Mouse (Mus musculus) forebrain, embryonic 14.5 days (tissue): ENCODE measurements around the gene Krtdap. TPM values are rescaled to one million over a fixed set of nuclear protein-coding genes. Genes with fewer than 3 reads are reported as not detected.
A peak's percentile ranks its signal among the peaks of the same experiment; 100 is the strongest.

Source experiments
- ATAC-seq: fragments of 200-750 bp; cut with Nextera tagmentation; 2 replicates; pipeline ENCODE4 v1.8.0; 2017; ENCODE audit warnings: mild to moderate bottlenecking, moderate library complexity
- DNase-seq: peaks from one replicate; pipeline ENCODE4 v3.0.0-alpha.2; 2015; ENCODE audit warnings: low spot score
- H3K27ac ChIP-seq: fragments of 300-500 bp; sonication (generic); 2 replicates; pipeline ENCODE4 v1.5.1; 2014; ENCODE audit warnings: low read depth, mild to moderate bottlenecking, control low read depth, low read length, moderate library complexity
- H3K27me3 ChIP-seq: fragments of 300-500 bp; sonication (generic); replicated peaks from 2 replicates; pipeline ENCODE4 v1.6.1; 2014; ENCODE audit warnings: low read length, control low read depth, mixed read lengths; ENCODE audit not compliant: control insufficient read depth, insufficient read depth
- H3K36me3 ChIP-seq: fragments of 300-500 bp; sonication (generic); 2 replicates; pipeline ENCODE4 v1.6.1; 2014; ENCODE audit warnings: low read length, control low read depth; ENCODE audit not compliant: control insufficient read depth, insufficient read depth
- H3K4me1 ChIP-seq: fragments of 300-500 bp; sonication (generic); 2 replicates; pipeline ENCODE4 v1.6.1; 2014; ENCODE audit warnings: antibody characterized with exemption, low read length, control low read depth; ENCODE audit not compliant: control insufficient read depth, insufficient read depth
- H3K4me2 ChIP-seq: fragments of 300-500 bp; sonication (generic); 2 replicates; pipeline ENCODE4 v1.6.1; 2014; ENCODE audit warnings: mild to moderate bottlenecking, control low read depth, low read length
- H3K4me3 ChIP-seq: fragments of 300-500 bp; sonication (generic); 2 replicates; pipeline ENCODE4 v1.5.1; 2014; ENCODE audit warnings: low read depth, low read length, control low read depth
- H3K9ac ChIP-seq: fragments of 300-500 bp; sonication (generic); 2 replicates; pipeline ENCODE4 v1.6.1; 2014; ENCODE audit warnings: mild to moderate bottlenecking, low read length, control low read depth, moderate library complexity
- H3K9me3 ChIP-seq: fragments of 300-500 bp; sonication (generic); replicated peaks from 2 replicates; pipeline ENCODE4 v1.6.1; 2016; ENCODE audit warnings: low read length, control low read depth, mixed read lengths; ENCODE audit not compliant: control insufficient read depth
- WGBS: fragments of 180-500 bp; shearing (Covaris S2); extraction: QIAGEN DNeasy Blood & Tissue Kit; methylation state at CpG from one replicate; pipeline ENCODE4 v1.1.7; 2014; 5-methylcytosine and 5-hydroxymethylcytosine counted together
- polyA plus RNA-seq: library from polyadenylated mRNA; unstranded; fragments of >200 nt; fragmentation: Nextera tagmentation; extraction: Ambion mirVana; gene quantifications from 2 replicates; pipeline ENCODE4 v1.2.1, GENCODE M21; 2014

Gene Krtdap
- polyA plus RNA-seq, 1 experiment from 2014 or later: not detected

DNA sequence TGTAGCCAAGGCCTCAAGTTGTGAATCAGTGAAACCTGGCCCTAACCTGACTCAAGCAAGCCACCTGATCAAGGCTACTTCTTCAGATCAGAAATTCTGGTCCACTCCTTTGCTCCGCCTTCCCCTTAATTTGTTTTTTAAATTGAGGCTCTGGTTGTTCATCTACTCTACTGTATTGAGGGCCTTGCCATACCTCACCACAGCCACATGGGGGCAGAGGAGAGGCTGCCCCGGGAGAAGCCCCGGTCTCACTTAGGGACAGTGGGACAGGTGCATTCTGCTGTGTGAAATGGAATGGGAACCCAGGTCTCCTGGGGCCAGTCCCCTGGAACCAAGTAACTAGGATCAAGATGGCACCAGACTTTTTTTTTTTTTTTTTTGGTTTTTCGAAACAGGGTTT, 5.9 kb upstream of the Krtdap start:
- Histone ChIP-seq H3K9me3 (no peaks in the 10 kb centered on the region), H3K4me2 (no peak overlapping the region)
- 69% methylated on average over 4 of the region's 4 CpGs for WGBS

DNA sequence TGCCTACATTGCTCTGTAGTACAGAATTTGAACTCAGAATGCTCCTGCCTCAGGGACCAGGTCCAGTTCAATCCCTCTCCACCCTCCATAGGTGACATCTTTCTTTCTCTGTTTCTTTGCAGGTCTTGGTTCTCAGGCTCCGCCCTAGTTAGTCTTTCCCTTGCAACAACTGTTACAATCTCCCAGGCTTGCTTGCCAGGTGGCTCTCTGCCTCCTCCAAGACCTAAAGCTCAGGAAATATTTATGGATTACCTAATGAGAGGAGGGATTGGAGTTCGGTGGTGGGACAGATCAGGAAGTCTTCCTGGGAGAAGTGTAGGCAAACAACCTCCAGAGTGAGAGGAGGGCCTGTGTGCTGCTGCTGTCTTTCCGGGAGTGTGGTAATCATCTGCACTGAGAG, 5.0 kb upstream of the Krtdap start:
- WGBS: 87% methylated on average over 3 of the region's 3 CpGs
- H3K27ac ChIP-seq: no peak overlapping the region
- H3K4me2 ChIP-seq: no peak overlapping the region
- peaks cover 5% of the 10 kb centered on the region; the same call in 1 of the 2 replicates for H3K4me1 ChIP-seq
- no peak overlapping the region for H3K4me3 ChIP-seq
- ATAC-seq: no peak
- no peak overlapping the region for H3K9ac ChIP-seq
- H3K36me3 ChIP-seq: no peaks in the 10 kb centered on the region
- H3K9me3 ChIP-seq: no peaks in the 10 kb centered on the region
- DNase-seq: no peak
- H3K27me3 ChIP-seq: no peaks in the 10 kb centered on the region

More for the DNA sequence above, 5.9 kb upstream of the Krtdap start:
- ATAC-seq: no peak
- DNase-seq: no peak
- Histone ChIP-seq H3K27me3 (no peaks in the 10 kb centered on the region), H3K4me1 (peaks cover 5% of the 10 kb centered on the region; the same call in 1 of the 2 replicates), H3K27ac (no peak overlapping the region), H3K9ac (no peak overlapping the region), H3K4me3 (no peak overlapping the region), H3K36me3 (no peaks in the 10 kb centered on the region)

DNA sequence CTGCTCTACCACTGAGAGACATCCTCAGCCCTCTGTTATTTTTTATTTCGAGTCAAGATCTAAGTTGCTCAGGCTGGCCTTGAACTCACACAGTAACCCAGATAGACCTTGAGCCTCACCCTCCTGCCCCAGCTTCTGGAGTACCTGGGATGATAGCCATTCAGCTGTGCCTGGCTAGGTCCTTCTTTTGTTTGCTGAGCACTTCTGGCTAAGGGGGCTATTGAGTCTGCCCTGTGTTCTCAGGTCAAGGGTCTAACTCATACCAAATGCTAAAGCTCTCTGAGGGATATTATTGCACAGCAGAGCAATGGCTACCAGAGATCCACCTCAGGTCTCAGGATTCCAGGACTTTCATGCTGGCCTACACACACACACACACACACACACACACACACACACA, 2.5 kb upstream of the Krtdap start:
- Histone ChIP-seq H3K27ac (no peak overlapping the region), H3K4me1 (peaks cover 5% of the 10 kb centered on the region; the same call in 1 of the 2 replicates), H3K36me3 (no peaks in the 10 kb centered on the region), H3K27me3 (no peaks in the 10 kb centered on the region), H3K9ac (no peak overlapping the region), H3K4me3 (no peak overlapping the region), H3K4me2 (no peak overlapping the region), H3K9me3 (no peaks in the 10 kb centered on the region)
- WGBS: 84% methylated on average over 1 of the region's 1 CpGs
- no peak for DNase-seq
- no peak for ATAC-seq

DNA sequence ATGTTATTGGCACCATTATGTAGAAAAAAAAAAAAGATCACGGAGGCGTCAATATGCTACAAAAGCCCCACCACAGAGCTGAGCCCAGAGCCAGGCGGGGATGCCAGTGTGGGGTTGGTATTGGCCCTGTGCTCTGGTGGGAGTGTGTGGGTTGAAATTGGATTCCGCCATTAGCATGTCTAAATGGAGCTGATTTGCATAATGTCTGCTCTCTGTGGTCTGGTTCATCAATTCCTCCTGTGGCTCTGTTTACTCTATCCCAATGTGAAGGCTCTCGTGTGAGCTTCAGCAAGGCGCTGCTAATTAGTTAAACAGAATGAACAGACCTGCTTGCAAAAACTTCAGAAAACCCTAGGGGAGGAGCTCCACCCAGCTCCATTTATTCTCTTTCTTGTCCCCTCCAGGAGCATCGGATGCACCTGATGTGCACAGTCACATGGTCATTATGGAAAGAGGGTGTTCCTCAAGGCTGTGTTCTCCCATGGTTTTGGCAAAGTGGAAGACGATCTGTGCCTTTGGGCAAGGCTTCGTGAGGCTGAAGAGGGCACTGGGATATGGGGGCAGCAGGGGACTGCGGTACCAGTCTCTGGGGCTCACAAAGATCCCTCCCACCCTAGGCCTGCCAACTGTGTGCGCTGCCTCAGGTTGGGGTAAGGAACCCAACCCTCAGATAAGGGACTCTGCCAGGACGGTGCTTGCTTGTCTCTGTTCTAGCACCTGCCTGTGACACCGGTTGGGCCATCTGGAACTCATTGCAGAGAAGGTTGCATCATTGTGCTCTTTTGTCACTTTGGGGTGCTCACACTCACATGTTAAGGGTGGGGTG, 1.8 kb upstream of the Krtdap start:
- H3K27me3 ChIP-seq: no peaks in the 10 kb centered on the region
- no peaks in the 10 kb centered on the region for H3K9me3 ChIP-seq
- peak; percentile 73 for DNase-seq
- H3K4me2 ChIP-seq: no peak overlapping the region
- WGBS: 34% methylated on average over 13 of the region's 13 CpGs
- ATAC-seq: peak; percentile 72
- peaks cover 5% of the 10 kb centered on the region; the same call in 1 of the 2 replicates for H3K4me1 ChIP-seq
- no peaks in the 10 kb centered on the region for H3K36me3 ChIP-seq
- no peak overlapping the region for H3K4me3 ChIP-seq
- H3K9ac ChIP-seq: no peak overlapping the region
- no peak overlapping the region; the same call in 1 of the 2 replicates for H3K27ac ChIP-seq

DNA sequence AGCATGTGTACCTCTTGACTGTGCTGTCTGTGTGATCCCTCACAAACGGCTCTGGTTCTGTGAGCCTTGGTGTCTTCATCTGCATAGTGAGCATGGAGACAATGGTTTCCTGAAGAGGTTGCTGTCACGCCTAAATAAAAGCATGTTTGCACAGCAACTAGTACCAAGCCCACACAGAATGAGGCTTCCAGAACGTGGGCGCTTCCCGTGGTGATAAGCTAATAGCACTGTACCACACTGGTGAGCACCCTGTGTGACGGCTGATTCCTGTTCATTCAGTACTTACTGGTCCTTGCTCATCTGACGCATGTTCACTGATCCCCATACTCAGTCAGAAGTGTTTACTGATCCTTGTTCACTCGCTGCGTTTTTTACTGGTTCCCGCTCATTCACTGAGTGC, 2.4 kb downstream of the Krtdap start:
- WGBS: 81% methylated on average over 10 of the region's 10 CpGs
- Histone ChIP-seq H3K4me3 (no peak overlapping the region), H3K4me1 (peaks cover 5% of the 10 kb centered on the region; the same call in 1 of the 2 replicates), H3K9me3 (no peaks in the 10 kb centered on the region), H3K36me3 (no peaks in the 10 kb centered on the region), H3K27ac (no peak overlapping the region), H3K27me3 (no peaks in the 10 kb centered on the region), H3K9ac (no peak overlapping the region), H3K4me2 (no peak overlapping the region)
- no peak for ATAC-seq
- no peak for DNase-seq

DNA sequence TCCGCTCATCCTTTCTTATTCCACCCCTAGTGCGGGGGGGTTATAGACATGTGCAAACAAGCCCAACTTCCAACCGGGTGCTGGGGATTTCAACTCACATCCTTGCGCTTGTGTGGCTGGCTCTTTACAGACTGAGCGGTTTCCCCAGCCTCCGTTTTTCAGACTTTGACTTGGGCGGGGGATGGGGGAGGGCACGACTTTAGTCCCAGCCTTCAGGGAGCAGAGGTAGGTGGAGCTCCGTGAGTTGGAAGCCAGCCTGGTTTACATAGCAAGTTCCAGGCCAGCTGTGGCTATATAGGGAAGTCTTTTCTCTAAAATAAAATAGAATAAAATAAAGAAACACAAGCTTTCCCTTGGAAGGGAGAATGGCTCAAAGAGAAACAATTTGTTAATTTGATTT, 4.2 kb downstream of the Krtdap start:
- Histone ChIP-seq H3K9ac (no peak overlapping the region), H3K27me3 (no peaks in the 10 kb centered on the region), H3K4me3 (no peak overlapping the region), H3K4me2 (no peak overlapping the region), H3K9me3 (no peaks in the 10 kb centered on the region), H3K4me1 (no peaks in the 10 kb centered on the region), H3K36me3 (no peaks in the 10 kb centered on the region), H3K27ac (no peak overlapping the region)
- ATAC-seq (no peak), DNase-seq (no peak)
- 28% methylated on average over 9 of the region's 9 CpGs for WGBS

DNA sequence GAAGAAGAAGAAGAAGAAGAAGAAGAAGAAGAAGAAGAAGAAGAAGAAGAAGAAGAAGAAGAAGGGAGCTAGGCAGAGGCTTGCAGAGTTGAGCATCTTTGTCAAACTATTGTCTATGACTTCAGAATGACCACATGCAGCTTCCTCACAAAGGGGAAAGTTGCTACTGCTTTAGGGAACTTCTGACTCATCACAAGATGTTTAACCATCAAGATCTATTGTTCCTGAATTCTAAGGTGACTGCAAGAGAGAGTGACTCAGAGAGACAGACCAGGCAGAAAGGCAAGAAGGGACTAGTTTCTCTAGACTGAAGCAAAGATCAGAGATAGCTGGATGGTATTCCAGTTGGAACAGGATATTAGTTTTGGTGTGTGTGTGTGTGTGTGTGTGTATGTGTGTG, 7.2 kb downstream of the Krtdap start:
- Histone ChIP-seq H3K4me2 (no peak overlapping the region), H3K9me3 (peaks cover 8% of the 10 kb centered on the region; the same call in 1 of the 2 replicates), H3K36me3 (no peaks in the 10 kb centered on the region), H3K9ac (no peak overlapping the region), H3K27me3 (no peaks in the 10 kb centered on the region), H3K4me3 (no peak overlapping the region), H3K4me1 (no peaks in the 10 kb centered on the region), H3K27ac (no peak overlapping the region)
- no peak for DNase-seq
- ATAC-seq: no peak

DNA sequence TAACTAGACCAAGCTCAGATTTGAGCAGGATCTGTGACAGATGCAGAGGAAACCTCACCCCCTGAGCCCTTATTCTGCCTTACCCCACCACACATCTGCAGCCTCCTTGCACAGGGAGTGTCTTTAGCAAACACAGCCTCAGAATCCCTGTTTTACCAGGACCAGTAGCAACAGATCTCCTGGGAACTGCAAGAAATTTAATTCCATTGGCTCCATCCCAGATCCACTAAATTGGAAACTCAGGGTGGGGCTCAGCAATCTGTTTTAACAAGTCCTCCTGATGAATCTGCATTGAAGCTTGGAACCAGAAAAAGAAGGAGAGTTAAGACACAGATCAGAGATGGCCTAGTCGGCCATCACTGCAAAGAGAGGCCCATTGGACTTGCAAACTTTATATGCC, 9.1 kb downstream of the Krtdap start:
- Histone ChIP-seq H3K9me3 (peaks cover 8% of the 10 kb centered on the region; the same call in 1 of the 2 replicates), H3K9ac (no peak overlapping the region), H3K4me3 (no peak overlapping the region), H3K36me3 (no peaks in the 10 kb centered on the region), H3K4me2 (no peak overlapping the region), H3K27me3 (no peaks in the 10 kb centered on the region), H3K27ac (no peak overlapping the region), H3K4me1 (no peaks in the 10 kb centered on the region)
- no peak for ATAC-seq
- DNase-seq: no peak
- 81% methylated on average over 1 of the region's 1 CpGs for WGBS

DNA sequence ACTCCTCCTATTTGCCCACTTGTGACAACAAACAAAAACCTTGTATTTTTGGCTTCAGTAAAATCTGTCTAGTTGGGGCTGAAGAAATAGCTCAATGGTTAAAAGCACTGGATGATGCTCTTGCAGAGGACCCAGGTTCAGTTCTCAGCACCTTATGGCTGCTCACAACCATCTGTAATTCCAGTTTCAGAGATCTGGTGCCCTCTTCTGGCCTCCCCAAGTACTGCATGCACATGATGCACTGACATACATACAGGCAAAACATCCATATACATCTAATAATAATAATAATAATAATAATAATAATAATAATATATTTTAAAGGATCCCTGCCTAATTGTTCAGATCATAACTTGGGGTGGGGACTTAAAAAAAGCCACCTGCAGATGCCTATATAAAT, 13.0 kb downstream of the Krtdap start:
- no peak for DNase-seq
- ATAC-seq: no peak
- Histone ChIP-seq H3K4me1 (no peaks in the 10 kb centered on the region), H3K36me3 (no peaks in the 10 kb centered on the region), H3K4me2 (no peak overlapping the region), H3K27ac (no peak overlapping the region), H3K27me3 (no peaks in the 10 kb centered on the region), H3K9ac (no peak overlapping the region), H3K9me3 (peaks cover 8% of the 10 kb centered on the region; the same call in 1 of the 2 replicates), H3K4me3 (no peak overlapping the region)
